Mouse (Mus musculus) heart, postnatal 0 days (tissue): ENCODE measurements around the gene Shf. TPM values are rescaled to one million over a fixed set of nuclear protein-coding genes. Genes with fewer than 3 reads are reported as not detected.
A peak's percentile ranks its signal among the peaks of the same experiment; 100 is the strongest.

Source experiments
- ATAC-seq: fragments of 200-750 bp; cut with Nextera tagmentation; 2 replicates; pipeline ENCODE4 v1.8.0; 2017; ENCODE audit warnings: low read depth, moderate number of reproducible peaks, moderate library complexity; ENCODE audit not compliant: insufficient read depth
- DNase-seq: peaks from one replicate; pipeline ENCODE4 v3.0.0-alpha.2; 2016; ENCODE audit warnings: low spot score
- H3K27ac ChIP-seq: fragments of 300-500 bp; sonication (generic); 2 replicates; pipeline ENCODE4 v1.5.1; 2014; ENCODE audit warnings: low read depth, mild to moderate bottlenecking
- H3K27me3 ChIP-seq: fragments of 300-500 bp; sonication (generic); 2 replicates; pipeline ENCODE4 v1.6.1; 2014; ENCODE audit warnings: low read length, mixed read lengths; ENCODE audit not compliant: control insufficient read depth, insufficient read depth
- H3K36me3 ChIP-seq: fragments of 300-500 bp; sonication (generic); replicated peaks from 2 replicates; pipeline ENCODE4 v1.6.1; 2014; ENCODE audit warnings: low read length, mixed read lengths; ENCODE audit not compliant: control insufficient read depth, insufficient read depth
- H3K4me1 ChIP-seq: fragments of 300-500 bp; sonication (generic); 2 replicates; pipeline ENCODE4 v1.6.1; 2014; ENCODE audit warnings: antibody characterized with exemption; ENCODE audit not compliant: control insufficient read depth, insufficient read depth
- H3K4me2 ChIP-seq: fragments of 300-500 bp; sonication (generic); 2 replicates; pipeline ENCODE4 v1.6.1; 2014; ENCODE audit warnings: low read depth, mild to moderate bottlenecking, low read length, moderate library complexity
- H3K4me3 ChIP-seq: fragments of 300-500 bp; sonication (generic); 2 replicates; pipeline ENCODE4 v1.5.1; 2014; ENCODE audit warnings: low read depth, low read length
- H3K9ac ChIP-seq: fragments of 300-500 bp; sonication (generic); replicated peaks from 2 replicates; pipeline ENCODE4 v1.6.1; 2014; ENCODE audit warnings: low read depth, low read length, mixed read lengths
- H3K9me3 ChIP-seq: fragments of 300-500 bp; sonication (generic); replicated peaks from 2 replicates; pipeline ENCODE4 v1.6.1; 2016; ENCODE audit warnings: low read length; ENCODE audit not compliant: control insufficient read depth
- CTCF ChIP-seq: IDR thresholded peaks from 2 replicates; pipeline ENCODE4 v1.5.1; 2016; ENCODE audit warnings: antibody characterized with exemption, control low read depth, low read depth
- EP300 ChIP-seq: IDR thresholded peaks from 2 replicates; pipeline ENCODE4 v1.6.1; 2016; ENCODE audit warnings: antibody characterized with exemption, low read depth
- WGBS: fragments of 180-500 bp; shearing (Covaris S2); extraction: QIAGEN DNeasy Blood & Tissue Kit; methylation state at CpG from one replicate; pipeline ENCODE4 v1.1.7; 2014; 5-methylcytosine and 5-hydroxymethylcytosine counted together
- polyA plus RNA-seq: library from polyadenylated mRNA; unstranded; fragments of >200 nt; fragmentation: Nextera tagmentation; extraction: Ambion mirVana; gene quantifications from 2 replicates; pipeline ENCODE4 v1.2.1, GENCODE M21; 2015
- total RNA-seq: library from RNA; depleted of rRNA; stranded (reverse); fragments of >200 nt; gene quantifications from 2 replicates; pipeline ENCODE4 v1.2.3, GENCODE M21; 2014; ENCODE audit warnings: low replicate concordance

Shf gene
- total and polyA plus RNA-seq, 2 experiments from 2014 or later = 1.3 to 27.0 TPM

DNA sequence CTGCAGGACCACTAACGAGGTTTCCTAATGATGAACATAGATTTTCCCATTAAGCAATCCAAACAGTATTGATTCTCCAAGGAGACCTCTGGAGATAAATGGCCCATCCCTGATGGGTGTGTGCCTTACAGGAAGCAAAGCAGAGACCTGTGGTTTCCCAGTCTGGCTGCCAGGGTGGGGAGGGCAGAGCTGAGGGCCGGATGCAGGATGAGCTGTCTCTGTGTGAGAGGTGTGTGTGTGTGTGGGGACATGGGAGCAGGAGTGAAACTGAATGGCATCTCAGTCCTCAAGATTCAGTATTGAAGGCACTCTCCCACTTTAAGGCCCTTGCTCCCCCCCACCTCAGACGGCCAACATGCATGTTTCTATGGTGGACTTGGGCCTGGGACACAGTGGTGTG, 12.8 kb downstream of the Shf start:
- Histone ChIP-seq H3K27ac (no peak overlapping the region), H3K4me2 (no peak overlapping the region), H3K4me1 (peaks cover 11% of the 10 kb centered on the region; the same call in 1 of the 2 replicates), H3K9ac (no peak overlapping the region), H3K9me3 (no peaks in the 10 kb centered on the region), H3K27me3 (no peaks in the 10 kb centered on the region), H3K36me3 (peaks cover 19% of the 10 kb centered on the region), H3K4me3 (no peak overlapping the region)
- no peak for TF ChIP-seq EP300
- WGBS = 87% methylated on average over 3 of the region's 3 CpGs
- ATAC-seq (no peak), DNase-seq (no peak)

DNA sequence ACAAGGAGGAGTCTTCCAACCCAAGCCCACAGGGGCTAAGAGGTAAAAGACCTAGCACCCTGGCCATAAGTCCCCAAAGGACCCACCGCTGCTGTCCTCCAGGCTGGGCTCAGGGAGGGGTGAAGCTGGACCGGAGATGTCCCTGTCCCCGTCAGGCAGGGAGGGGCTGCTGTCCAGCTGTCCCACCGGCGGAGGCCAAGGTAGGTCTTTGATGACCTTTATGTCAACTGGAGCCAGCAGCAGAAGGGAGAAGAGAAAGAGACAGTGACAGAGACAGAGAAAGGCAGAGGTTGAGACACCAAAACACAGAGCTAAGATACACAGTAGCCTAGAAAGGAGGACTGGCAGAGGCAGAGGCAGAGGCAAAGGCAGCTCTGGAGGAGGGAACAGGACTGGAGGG, 13.6 kb downstream of the Shf start:
- H3K4me3 ChIP-seq = no peak overlapping the region
- peaks cover 19% of the 10 kb centered on the region for H3K36me3 ChIP-seq
- no peak overlapping the region for H3K4me2 ChIP-seq
- 95% methylated on average over 5 of the region's 5 CpGs for WGBS
- H3K9me3 ChIP-seq = no peaks in the 10 kb centered on the region
- ATAC-seq (no peak), DNase-seq (no peak)
- TF ChIP-seq CTCF = no peak
- TF ChIP-seq EP300 = no peak
- H3K27me3 ChIP-seq = no peaks in the 10 kb centered on the region
- H3K4me1 ChIP-seq = peaks cover 11% of the 10 kb centered on the region; the same call in 1 of the 2 replicates
- no peak overlapping the region for H3K27ac ChIP-seq
- H3K9ac ChIP-seq = no peak overlapping the region

DNA sequence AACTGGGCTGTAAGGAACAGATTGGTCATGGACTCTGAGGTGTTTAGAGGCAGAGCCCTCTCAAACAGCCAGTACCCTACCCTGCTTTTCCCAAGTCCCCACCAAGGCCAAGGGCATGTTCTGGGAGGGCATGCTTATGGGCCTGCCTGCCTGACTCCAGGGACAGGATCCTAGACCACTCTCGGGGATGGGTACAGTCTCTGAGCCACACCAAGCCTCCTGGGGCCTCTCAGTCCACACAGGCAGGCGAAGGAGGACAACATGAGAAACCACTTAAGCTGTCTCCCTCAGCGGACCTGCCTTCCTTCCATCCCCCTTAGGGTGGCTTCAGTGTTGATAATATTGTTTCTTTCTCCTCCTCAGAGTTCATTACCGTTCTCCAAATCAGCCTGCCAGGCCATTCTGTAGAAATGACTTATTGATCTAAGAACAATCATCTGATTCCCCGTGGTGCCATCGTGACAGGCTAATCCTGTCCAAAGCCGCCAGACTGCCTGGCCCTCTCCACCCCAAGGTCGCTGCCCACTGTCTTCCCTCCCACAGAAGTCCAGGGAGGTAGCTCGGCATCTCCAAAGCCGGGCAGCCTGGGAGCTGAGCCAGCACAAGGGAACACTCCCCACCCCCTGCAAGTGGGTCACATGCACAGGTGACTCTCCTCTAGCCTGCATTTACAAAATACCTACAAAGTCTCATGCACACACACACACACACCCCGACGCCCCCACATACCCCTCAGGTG, 14.6 kb downstream of the Shf start:
- no peaks in the 10 kb centered on the region for H3K9me3 ChIP-seq
- TF ChIP-seq CTCF (no peak), EP300 (no peak)
- H3K4me1 ChIP-seq = peaks cover 12% of the 10 kb centered on the region
- no peak overlapping the region for H3K4me3 ChIP-seq
- no peaks in the 10 kb centered on the region for H3K27me3 ChIP-seq
- ATAC-seq (no peak), DNase-seq (no peak)
- H3K9ac ChIP-seq = no peak overlapping the region
- no peak overlapping the region for H3K4me2 ChIP-seq
- H3K27ac ChIP-seq = no peak overlapping the region
- H3K36me3 ChIP-seq = peaks cover 19% of the 10 kb centered on the region
- 50% methylated on average over 12 of the region's 12 CpGs for WGBS

DNA sequence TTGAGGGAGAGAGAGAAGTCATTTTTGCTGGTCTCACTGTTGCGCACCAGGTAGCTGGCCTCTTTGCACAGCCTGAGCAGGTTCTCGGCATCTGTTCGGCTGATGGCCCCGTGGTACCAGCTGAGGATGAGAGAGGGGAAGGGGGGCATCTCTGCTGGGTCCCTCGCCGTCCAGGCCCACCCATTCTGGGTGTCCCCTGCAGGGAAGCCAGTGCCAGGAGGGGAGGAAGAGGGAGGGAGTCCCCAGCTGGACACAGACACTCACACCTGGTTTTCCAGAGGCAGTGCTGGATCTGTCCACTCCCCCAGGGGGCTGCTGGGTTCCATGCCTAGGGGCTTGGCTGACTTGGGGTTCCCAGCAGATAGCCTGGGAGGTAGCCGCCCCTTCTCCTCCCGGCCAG, 15.2 kb downstream of the Shf start:
- H3K36me3 ChIP-seq = peaks cover 19% of the 10 kb centered on the region
- DNase-seq = no peak
- WGBS = 86% methylated on average over 8 of the region's 8 CpGs
- no peak overlapping the region for H3K4me2 ChIP-seq
- H3K27me3 ChIP-seq = no peaks in the 10 kb centered on the region
- H3K4me3 ChIP-seq = no peak overlapping the region
- H3K9me3 ChIP-seq = no peaks in the 10 kb centered on the region
- no peak overlapping the region for H3K27ac ChIP-seq
- H3K9ac ChIP-seq = no peak overlapping the region
- ATAC-seq = no peak
- H3K4me1 ChIP-seq = peaks cover 16% of the 10 kb centered on the region
- TF ChIP-seq EP300 (no peak), CTCF (no peak)

DNA sequence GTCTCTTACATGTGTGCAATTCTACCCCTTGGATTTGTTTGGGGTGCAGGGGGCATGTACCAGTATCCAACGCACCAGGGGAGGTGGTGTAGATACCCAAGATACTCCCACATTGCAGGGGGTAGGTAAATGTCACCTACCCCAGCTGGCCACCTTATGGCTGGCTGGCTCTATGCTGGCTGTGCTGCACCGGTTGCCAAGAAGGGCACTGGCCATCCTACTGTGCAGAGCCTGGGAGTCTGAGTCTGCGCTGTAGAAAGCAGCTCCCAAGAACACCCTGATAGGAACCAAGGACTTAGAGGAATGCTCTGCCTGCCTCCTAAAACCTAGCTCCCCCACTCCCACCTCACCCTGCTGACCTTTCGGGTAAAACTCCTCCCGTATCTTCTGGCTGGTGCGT, 16.0 kb downstream of the Shf start:
- H3K36me3 ChIP-seq = peaks cover 19% of the 10 kb centered on the region

DNA sequence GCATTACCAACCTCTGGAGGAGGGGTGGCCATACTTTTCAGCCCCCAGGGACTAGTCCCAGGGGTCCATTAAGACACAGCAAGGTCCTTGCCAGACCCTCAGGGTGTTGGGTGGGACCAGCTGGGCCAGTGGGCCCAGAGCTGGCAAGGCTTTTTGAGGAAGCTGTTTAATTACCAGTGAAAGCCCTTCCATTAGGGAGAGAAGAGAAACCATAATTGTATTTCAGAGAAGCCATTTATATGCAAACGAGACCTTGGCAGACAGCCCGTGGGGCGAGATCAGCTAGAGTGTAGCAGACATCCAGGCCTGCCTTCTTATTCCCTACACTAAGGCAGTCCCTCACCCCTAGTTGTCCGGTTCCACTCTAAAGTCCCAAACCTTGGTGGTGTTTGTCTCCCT, 17.0 kb downstream of the Shf start:
- TF ChIP-seq EP300 = no peak
- TF ChIP-seq CTCF = no peak
- H3K9ac ChIP-seq = 0 out of 2 replicates have a peak overlapping the region, but pooled peaks have one; percentile 20
- WGBS = 43% methylated on average over 4 of the region's 4 CpGs
- peaks cover 4% of the 10 kb centered on the region; the same call in 1 of the 2 replicates for H3K27me3 ChIP-seq
- no peak overlapping the region for H3K4me2 ChIP-seq
- peaks cover 16% of the 10 kb centered on the region for H3K4me1 ChIP-seq
- 0 out of 2 replicates have a peak overlapping the region, but pooled peaks have one; percentile 25 for H3K27ac ChIP-seq
- ATAC-seq = no peak
- no peak overlapping the region for H3K4me3 ChIP-seq
- DNase-seq = no peak
- no peaks in the 10 kb centered on the region for H3K9me3 ChIP-seq
- peaks cover 16% of the 10 kb centered on the region for H3K36me3 ChIP-seq

More for the DNA sequence above, 16.0 kb downstream of the Shf start:
- peaks cover 16% of the 10 kb centered on the region for H3K4me1 ChIP-seq
- H3K27ac ChIP-seq = no peak overlapping the region
- ATAC-seq (no peak), DNase-seq (no peak)
- H3K27me3 ChIP-seq = no peaks in the 10 kb centered on the region
- H3K9ac ChIP-seq = no peak overlapping the region
- H3K9me3 ChIP-seq = no peaks in the 10 kb centered on the region
- no peak overlapping the region for H3K4me2 ChIP-seq
- WGBS = 73% methylated on average over 6 of the region's 6 CpGs
- H3K4me3 ChIP-seq = no peak overlapping the region
- TF ChIP-seq CTCF = no peak
- no peak for TF ChIP-seq EP300
